Mouse (Mus musculus) CH12.LX (cell line): ENCODE data around the gene Fat1. TPM values are rescaled to one million over a fixed set of nuclear protein-coding genes. Genes with fewer than 3 reads are reported as not detected.

Experiments used
- DNase-seq: peaks from one replicate; pipeline ENCODE4 v3.0.0-alpha.2; 2013; ENCODE audit errors: extremely low read depth
- H3K27ac ChIP-seq: 2 replicates; pipeline ENCODE4 v1.5.1; 2012; ENCODE audit warnings: low read depth, mild to moderate bottlenecking, control low read depth, moderate library complexity; ENCODE audit not compliant: insufficient read depth
- H3K27me3 ChIP-seq: replicated peaks from 2 replicates; pipeline ENCODE3; 2012; ENCODE audit warnings: inconsistent platforms
- H3K36me3 ChIP-seq, 2 experiments: replicated peaks in 1 of 2; 2 replicates each; pipeline versions ENCODE3 to v1.6.1; 2012; ENCODE audit warnings: inconsistent platforms in 1 of 2, low read length in 1 of 2, mild to moderate bottlenecking in 1 of 2, mixed read lengths in 1 of 2, moderate library complexity in 1 of 2; ENCODE audit not compliant: control insufficient read depth in 1 of 2, insufficient read depth in 1 of 2
- H3K4me1 ChIP-seq, 2 experiments: 2 replicates each; pipeline ENCODE4 v1.6.1; 2012; ENCODE audit warnings: inconsistent platforms in 1 of 2, moderate library complexity in 1 of 2; ENCODE audit not compliant: insufficient read depth in 2 of 2, control insufficient read depth in 1 of 2
- H3K4me2 ChIP-seq: 2 replicates; pipeline ENCODE4 v1.6.1; 2012; ENCODE audit warnings: low read depth, mild to moderate bottlenecking, control low read depth; ENCODE audit not compliant: poor library complexity, insufficient read depth, severe bottlenecking
- H3K4me3 ChIP-seq, 3 experiments: fragments of 150-350 bp in 1 of 3; sonication (generic) in 1 of 3; replicated peaks in 1 of 3; 2 replicates each; pipeline versions ENCODE3 to v1.5.1; 2011 to 2012; ENCODE audit warnings: low read depth in 2 of 3, low read length in 2 of 3, mild to moderate bottlenecking in 2 of 3, moderate library complexity in 2 of 3, control low read depth in 1 of 3, improper control_type of control experiment in 1 of 3, inconsistent platforms in 1 of 3, mixed read lengths in 1 of 3; ENCODE audit not compliant: poor library complexity in 1 of 3
- H3K79me2 ChIP-seq: replicated peaks from 2 replicates; pipeline ENCODE4 v1.6.1; 2012; ENCODE audit warnings: mild to moderate bottlenecking, moderate library complexity; ENCODE audit not compliant: control insufficient read depth, poor library complexity, insufficient read depth, severe bottlenecking; ENCODE audit errors: extremely low read depth
- H3K9ac ChIP-seq: 2 replicates; pipeline ENCODE4 v1.6.1; 2012; ENCODE audit warnings: low read depth, mild to moderate bottlenecking, control low read depth, moderate library complexity; ENCODE audit not compliant: insufficient read depth
- H3K9me3 ChIP-seq: replicated peaks from 2 replicates; pipeline ENCODE3; 2012; ENCODE audit warnings: low read length, inconsistent platforms, mixed read lengths
- CHD2 ChIP-seq: IDR thresholded peaks from 2 replicates; pipeline ENCODE4 v1.6.1; 2011; ENCODE audit warnings: low read length, improper control_type of control experiment
- CTCF ChIP-seq, 2 experiments: IDR thresholded peaks in 1 of 2; conservative IDR thresholded peaks in 1 of 2; 2 replicates each; pipeline ENCODE4 v1.5.1; 2011 to 2012; ENCODE audit warnings: low read depth in 2 of 2, low read length in 2 of 2, improper control_type of control experiment in 1 of 2, inconsistent platforms in 1 of 2, mild to moderate bottlenecking in 1 of 2, moderate library complexity in 1 of 2
- E2F4 ChIP-seq: IDR thresholded peaks from 2 replicates; pipeline ENCODE4 v1.6.1; 2011; ENCODE audit warnings: low read depth, low read length, improper control_type of control experiment; ENCODE audit not compliant: insufficient replicate concordance
- ELF1 ChIP-seq: IDR thresholded peaks from 2 replicates; pipeline ENCODE4 v1.6.1; 2014; ENCODE audit warnings: low read depth, mild to moderate bottlenecking, inconsistent platforms, low read length, improper control_type of control experiment
- JUN ChIP-seq: IDR thresholded peaks from 2 replicates; pipeline ENCODE4 v1.6.1; 2011; ENCODE audit warnings: low read depth, mild to moderate bottlenecking, low read length, improper control_type of control experiment, moderate library complexity; ENCODE audit not compliant: insufficient read depth
- KAT2A ChIP-seq: IDR thresholded peaks from 2 replicates; pipeline ENCODE4 v1.6.1; 2012; ENCODE audit warnings: low read length, improper control_type of control experiment, inconsistent platforms; ENCODE audit not compliant: insufficient replicate concordance
- MAX ChIP-seq: IDR thresholded peaks from 2 replicates; pipeline ENCODE4 v1.6.1; 2011; ENCODE audit warnings: low read length, improper control_type of control experiment
- MXI1 ChIP-seq: IDR thresholded peaks from 2 replicates; pipeline ENCODE4 v1.6.1; 2011; ENCODE audit warnings: mild to moderate bottlenecking, low read depth, low read length, improper control_type of control experiment
- NELFE ChIP-seq: IDR thresholded peaks from 2 replicates; pipeline ENCODE4 v1.6.1; 2011; ENCODE audit warnings: low read depth, low read length, improper control_type of control experiment
- RAD21 ChIP-seq: IDR thresholded peaks from 2 replicates; pipeline ENCODE4 v1.6.1; 2011; ENCODE audit warnings: low read depth, mild to moderate bottlenecking, low read length, improper control_type of control experiment, moderate library complexity
- SIN3A ChIP-seq: IDR thresholded peaks from 2 replicates; pipeline ENCODE4 v1.6.1; 2012; ENCODE audit warnings: low read length, improper control_type of control experiment, inconsistent platforms
- TCF12 ChIP-seq: IDR thresholded peaks from 2 replicates; pipeline ENCODE4 v1.6.1; 2014; ENCODE audit warnings: low read depth, mild to moderate bottlenecking, inconsistent platforms, low read length, improper control_type of control experiment
- USF2 ChIP-seq: conservative IDR thresholded peaks from 2 replicates; pipeline ENCODE4 v1.6.1; 2011; ENCODE audit warnings: low read depth, low read length, improper control_type of control experiment
- ZMIZ1 ChIP-seq: IDR thresholded peaks from 2 replicates; pipeline ENCODE4 v1.6.1; 2012; ENCODE audit warnings: low read depth, mild to moderate bottlenecking, inconsistent platforms, low read length, improper control_type of control experiment
- dilution Hi-C: fragments of 300-500 bp; cut with MboI; formaldehyde crosslinking; loops from 2 replicates; pipeline ENCODE4 v1.14.3; 2020; ENCODE audit warnings: low sequenced_read_pairs; ENCODE audit not compliant: extremely low pct_unique_long_range_greater_than_20kb, extremely low pct_ligation_motif_present
- in situ Hi-C: fragments of 300-500 bp; cut with MboI; formaldehyde crosslinking; loops from 3 replicates; pipeline ENCODE4 v1.14.3; 2019; ENCODE audit warnings: low sequenced_read_pairs, low pct_ligation_motif_present, low pct_unique_long_range_greater_than_20kb, mixed read lengths
- polyA plus RNA-seq: library from polyadenylated mRNA; unstranded; fragments of >175 nt; gene quantifications from 2 replicates; pipeline ENCODE4 v1.2.1, GENCODE M21; 2012; ENCODE audit warnings: low read depth; ENCODE audit not compliant: insufficient read length
- total RNA-seq, 2 experiments: library from RNA; depleted of rRNA; stranded (reverse); fragments of 300-350 nt in 1 of 2; fragments of >200 nt in 1 of 2; gene quantifications; 2 replicates each; pipeline ENCODE4 v1.2.3; 2012 to 2014

Fat1 gene
- total and polyA plus RNA-seq, 3 experiments: under 0.01 TPM; not detected in 2

DNA sequence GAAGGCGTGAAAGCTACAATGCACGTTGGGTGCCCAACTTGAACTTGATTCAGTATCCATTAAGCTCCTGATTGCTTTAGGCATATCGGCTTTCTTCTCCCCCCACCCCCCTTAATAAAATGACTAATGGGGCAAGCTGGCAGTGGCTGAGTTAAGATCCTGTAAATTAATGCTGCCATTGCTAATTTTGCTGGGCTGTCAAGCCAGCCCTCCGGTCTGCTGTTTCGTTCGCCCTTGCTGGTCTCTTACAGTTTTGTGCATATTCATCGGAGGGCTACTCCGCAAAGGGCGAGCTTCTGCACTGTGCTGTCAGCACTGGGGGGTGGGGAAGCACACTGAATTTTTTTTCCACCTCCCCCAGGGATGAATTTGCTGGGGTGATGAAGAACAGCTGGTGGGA, 13.3 kb downstream of the Fat1 start:
- dilution Hi-C loops (no loop called here), in situ Hi-C loops (no loop called here)
- Histone ChIP-seq H3K4me2 (no peak overlapping the region), H3K27me3 (no peaks in the 10 kb centered on the region), H3K36me3 (no peaks in the 10 kb centered on the region), H3K9ac (no peak overlapping the region), H3K4me1 (no peaks in the 10 kb centered on the region), H3K9me3 (peaks cover 85% of the 10 kb centered on the region), H3K27ac (no peak overlapping the region), H3K79me2 (no peaks in the 10 kb centered on the region), H3K4me3 (no peak overlapping the region)
- TF ChIP-seq MAX: no peak
- DNase-seq: no peak

DNA sequence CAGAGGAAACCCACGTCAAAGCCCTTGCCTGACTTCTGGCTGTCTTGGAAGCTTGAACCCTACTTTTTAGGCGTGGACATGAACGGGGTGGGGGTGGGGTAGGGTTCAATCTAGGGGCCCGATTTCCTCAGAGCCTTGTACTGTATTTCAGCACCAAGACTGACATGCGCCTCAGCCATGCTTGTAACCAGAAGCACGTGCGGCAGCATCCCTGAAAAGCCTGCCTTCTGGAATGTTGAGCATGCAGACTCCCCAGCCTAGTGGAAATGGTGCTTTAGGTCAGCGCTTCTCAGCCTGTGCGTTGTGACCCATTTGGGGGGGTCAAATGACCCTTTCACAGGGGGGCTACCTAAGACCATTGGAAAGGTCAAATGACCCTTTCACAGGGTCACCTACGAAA, 25.2 kb downstream of the Fat1 start:
- dilution Hi-C loops (no loop called here), in situ Hi-C loops (no loop called here)
- Histone ChIP-seq H3K79me2 (no peaks in the 10 kb centered on the region), H3K4me1 (no peaks in the 10 kb centered on the region), H3K27ac (no peak overlapping the region), H3K4me2 (no peak overlapping the region), H3K36me3 (no peaks in the 10 kb centered on the region), H3K27me3 (no peaks in the 10 kb centered on the region), H3K9me3 (peaks cover 89% of the 10 kb centered on the region), H3K9ac (no peak overlapping the region), H3K4me3 (no peak overlapping the region)
- TF ChIP-seq TCF12 (no peak), JUN (no peak), MAX (no peak), E2F4 (no peak), SIN3A (no peak), ZMIZ1 (no peak), ELF1 (no peak)
- DNase-seq: no peak

DNA sequence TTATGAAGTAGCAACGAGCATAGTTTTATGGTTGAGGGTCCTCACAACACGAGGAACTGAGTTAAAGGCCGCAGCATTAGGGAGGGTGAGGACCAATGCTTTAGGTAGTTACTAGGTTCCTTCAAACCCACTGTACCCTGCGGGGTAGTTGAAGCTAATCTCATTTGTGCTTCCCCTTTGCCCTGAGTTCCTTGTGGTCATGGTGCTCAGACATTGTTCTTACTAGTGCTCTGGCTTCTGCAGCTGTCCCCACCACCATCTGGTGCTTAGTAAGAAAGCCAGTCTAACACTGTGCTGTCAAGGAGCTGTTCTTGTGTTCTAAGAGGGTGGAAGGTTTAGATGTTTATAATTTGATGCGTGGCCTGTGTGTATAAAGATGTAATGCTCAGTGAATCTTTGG, 25.7 kb downstream of the Fat1 start:
- TF ChIP-seq RAD21: no peak
- no peak for TF ChIP-seq NELFE
- TF ChIP-seq ELF1: no peak
- no peak for TF ChIP-seq KAT2A
- TF ChIP-seq USF2: no peak
- TF ChIP-seq MXI1: no peak
- TF ChIP-seq ZMIZ1: no peak
- no peak for TF ChIP-seq CTCF (conservative IDR thresholded peaks at IDR 0.05 in 1 of 2, IDR thresholded peaks at IDR 0.05 in 1 of 2; ENCODE audit: low read depth in 2 of 2, low read length in 2 of 2)
- no peak for TF ChIP-seq CHD2
- Histone ChIP-seq H3K27me3 (no peaks in the 10 kb centered on the region), H3K36me3 (no peaks in the 10 kb centered on the region), H3K4me1 (no peaks in the 10 kb centered on the region), H3K4me2 (no peak overlapping the region), H3K4me3 (no peak overlapping the region), H3K9me3 (peaks cover 91% of the 10 kb centered on the region), H3K27ac (no peak overlapping the region), H3K79me2 (no peaks in the 10 kb centered on the region), H3K9ac (no peak overlapping the region)
- dilution Hi-C loops (no loop called here), in situ Hi-C loops (no loop called here)
- no peak for DNase-seq
